In the genomic region with DNA sequence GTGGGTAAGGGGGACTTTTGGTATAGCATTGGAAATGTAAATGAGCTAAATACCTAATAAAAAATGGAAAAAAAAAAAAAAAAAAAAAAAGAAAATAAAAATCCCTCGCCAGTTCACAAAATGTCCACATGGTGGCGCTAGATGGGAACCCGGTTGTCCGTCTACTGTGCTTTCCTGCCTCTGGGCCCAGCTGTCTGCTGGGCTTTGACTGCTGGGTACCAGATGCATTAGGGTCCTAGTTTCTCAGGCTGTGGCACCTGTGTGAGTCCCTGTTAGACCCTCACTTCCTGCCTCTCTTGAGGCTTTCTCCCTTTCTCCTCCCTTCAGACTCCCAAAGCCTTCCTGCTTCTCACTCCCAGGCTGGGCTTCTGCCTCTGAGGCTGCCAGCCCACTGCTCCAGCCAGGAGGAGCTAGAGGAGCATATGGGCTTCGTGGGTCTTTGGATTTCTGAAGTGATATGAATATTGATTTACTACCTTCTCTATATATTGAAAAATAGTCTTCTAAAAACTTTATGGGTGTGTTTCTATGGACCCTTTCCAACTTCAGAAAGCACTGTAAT, we compare ENCODE assay signal across 9 mouse cellular contexts.
A peak's percentile ranks its signal among the peaks of the same experiment; 100 is the strongest.
DNase-seq lines count a peak whose midpoint lies in the region; ATAC-seq and TF ChIP-seq lines count a peak whose summit lies in the region.
"Had no signal": no experiment of that assay in that cellular context is flagged by ENCODE, and none has a peak within 500 bp of the region (broad histone marks: within the 10 kb centered on the region; RNA-seq: fewer than 3 reads in every experiment).

No protein-coding gene starts in this region.

- H3K4me1 ChIP-seq in heart, postnatal 0 days (ENCODE audit: control insufficient read depth, insufficient read depth), result no peaks in the 10 kb centered on the region
- no peaks in the 10 kb centered on the region for H3K4me1 ChIP-seq in testis, adult 2 months (ENCODE audit: control insufficient read depth, insufficient read depth, low read length)
- no peaks in the 10 kb centered on the region for H3K4me1 ChIP-seq in small intestine, adult 2 months (ENCODE audit: control insufficient read depth, insufficient read depth, insufficient read length, low read length)
- H3K4me1 ChIP-seq: embryonic facial prominence, embryonic 15.5 days had no signal

- peak; percentile 36; the same call in 1 of the 2 replicates for TF ChIP-seq CTCF in heart, postnatal 0 days (IDR thresholded peaks at IDR 0.05; ENCODE audit: low read depth)
- peak; percentile 72 for TF ChIP-seq CTCF in testis, adult 2 months (IDR thresholded peaks at IDR 0.05; ENCODE audit: control insufficient read depth, insufficient read depth, insufficient replicate concordance, low read depth, low read length)
- peak; percentile 51; the same call in 1 of the 2 replicates for TF ChIP-seq CTCF in small intestine, adult 2 months (IDR thresholded peaks at IDR 0.05; ENCODE audit: extremely low read depth, insufficient read length, insufficient replicate concordance, low read depth, low read length)

- H3K4me2 ChIP-seq in heart, postnatal 0 days (ENCODE audit: low read depth, low read length), result no peak overlapping the region
- H3K4me2 ChIP-seq: embryonic facial prominence, embryonic 15.5 days had no signal

- no peak for TF ChIP-seq POLR2A in testis, adult 2 months (IDR thresholded peaks at IDR 0.05; ENCODE audit: control insufficient read depth, low read depth, low read length)
- no peak for TF ChIP-seq POLR2A in small intestine, adult 2 months (IDR thresholded peaks at IDR 0.05; ENCODE audit: low read depth, low read length)

- no peaks in the 10 kb centered on the region for H3K27me3 ChIP-seq in heart, postnatal 0 days (ENCODE audit: control insufficient read depth, insufficient read depth, low read length)
- H3K27me3 ChIP-seq in testis, adult 2 months (ENCODE audit: control insufficient read depth, insufficient read depth, low read length), result no peaks in the 10 kb centered on the region
- H3K27me3 ChIP-seq in small intestine, adult 2 months (ENCODE audit: control insufficient read depth, insufficient read depth, low read length), result no peaks in the 10 kb centered on the region
- H3K27me3 ChIP-seq: embryonic facial prominence, embryonic 15.5 days had no signal

- no peak for DNase-seq in heart, postnatal 0 days (ENCODE audit: low spot score)
- no peak for DNase-seq in heart, adult 9 months (ENCODE audit: low spot score in 2 of 2)
- no peak for DNase-seq in testis, postnatal 14 days (ENCODE audit: low spot score)
- no peak for DNase-seq in gastrocnemius, adult 18-20 months (ENCODE audit: low spot score)
- DNase-seq in spleen, postnatal 36 days (ENCODE audit: low spot score in 2 of 2), result no peak

- TF ChIP-seq EP300 in heart, postnatal 0 days (IDR thresholded peaks at IDR 0.05; ENCODE audit: low read depth), result no peak

- H3K36me3 ChIP-seq in heart, postnatal 0 days (replicated peaks; ENCODE audit: control insufficient read depth, insufficient read depth, low read length), result no peaks in the 10 kb centered on the region
- H3K36me3 ChIP-seq in testis, adult 2 months (ENCODE audit: control insufficient read depth, insufficient read depth, low read length), result no peaks in the 10 kb centered on the region
- H3K36me3 ChIP-seq in small intestine, adult 2 months (ENCODE audit: control insufficient read depth, insufficient read depth, low read length), result no peaks in the 10 kb centered on the region
- H3K36me3 ChIP-seq: embryonic facial prominence, embryonic 15.5 days had no signal

- no peaks in the 10 kb centered on the region for H3K9me3 ChIP-seq in heart, postnatal 0 days (replicated peaks; ENCODE audit: control insufficient read depth, low read length)
- H3K9me3 ChIP-seq: embryonic facial prominence, embryonic 15.5 days had no signal

- WGBS in heart, postnatal 0 days, result 20% methylated on average over 5 of the region's 5 CpGs
- 10% methylated on average over 5 of the region's 5 CpGs for WGBS in small intestine, adult 2 months

- H3K27ac ChIP-seq in heart, postnatal 0 days (ENCODE audit: low read depth), result no peak overlapping the region
- no peak overlapping the region for H3K27ac ChIP-seq in testis, adult 2 months (ENCODE audit: control insufficient read depth, insufficient read depth, low read depth, low read length)
- H3K27ac ChIP-seq in small intestine, adult 2 months (ENCODE audit: insufficient read depth, low read depth, low read length), result no peak overlapping the region
- H3K27ac ChIP-seq: embryonic facial prominence, embryonic 15.5 days had no signal

- no peak for ATAC-seq in heart, postnatal 0 days (ENCODE audit: insufficient read depth, low read depth)
- ATAC-seq in common myeloid progenitor, adult 5-6 weeks (replicated peaks; ENCODE audit: low read depth, poor library complexity, severe bottlenecking), result peak; percentile 63

- no peak overlapping the region for H3K9ac ChIP-seq in heart, postnatal 0 days (replicated peaks; ENCODE audit: low read depth, low read length)
- H3K9ac ChIP-seq: embryonic facial prominence, embryonic 15.5 days had no signal

- H3K4me3 ChIP-seq in heart, postnatal 0 days (ENCODE audit: low read depth, low read length), result no peak overlapping the region
- H3K4me3 ChIP-seq in testis, adult 2 months (ENCODE audit: control insufficient read depth, low read depth, low read length), result no peak overlapping the region
- no peak overlapping the region for H3K4me3 ChIP-seq in small intestine, adult 2 months (ENCODE audit: low read depth, low read length)
- H3K4me3 ChIP-seq: embryonic facial prominence, embryonic 15.5 days had no signal
